Mouse (Mus musculus) heart, embryonic 12.5 days (tissue): ENCODE results near the gene En1. TPM values are rescaled to one million over a fixed set of nuclear protein-coding genes. Genes with fewer than 3 reads are reported as not detected.
A peak's percentile ranks its signal among the peaks of the same experiment; 100 is the strongest.

ENCODE experiments used
- ATAC-seq: fragments of 200-750 bp; cut with Nextera tagmentation; 2 replicates; pipeline ENCODE4 v1.8.0; 2017; ENCODE audit warnings: moderate TSS enrichment, moderate library complexity; ENCODE audit not compliant: insufficient number of reproducible peaks, low FRiP score
- H3K27ac ChIP-seq: fragments of 300-500 bp; sonication (generic); 2 replicates; pipeline ENCODE4 v1.5.1; 2016; ENCODE audit warnings: mild to moderate bottlenecking, moderate library complexity; ENCODE audit not compliant: poor library complexity, severe bottlenecking
- H3K27me3 ChIP-seq: fragments of 300-500 bp; sonication (generic); replicated peaks from 2 replicates; pipeline ENCODE4 v1.6.1; 2016; ENCODE audit warnings: mild to moderate bottlenecking, moderate library complexity
- H3K36me3 ChIP-seq: fragments of 300-500 bp; sonication (generic); 2 replicates; pipeline ENCODE4 v1.6.1; 2016; ENCODE audit warnings: mild to moderate bottlenecking, moderate library complexity
- H3K4me1 ChIP-seq: fragments of 300-500 bp; sonication (generic); replicated peaks from 2 replicates; pipeline ENCODE4 v1.6.1; 2016; ENCODE audit warnings: mild to moderate bottlenecking
- H3K4me2 ChIP-seq: fragments of 300-500 bp; sonication (generic); 2 replicates; pipeline ENCODE4 v1.6.1; 2016; ENCODE audit warnings: mild to moderate bottlenecking, moderate library complexity
- H3K4me3 ChIP-seq: fragments of 300-500 bp; sonication (generic); 2 replicates; pipeline ENCODE4 v1.5.1; 2016; ENCODE audit warnings: mild to moderate bottlenecking
- H3K9ac ChIP-seq: fragments of 300-500 bp; sonication (generic); 2 replicates; pipeline ENCODE4 v1.6.1; 2016; ENCODE audit warnings: mild to moderate bottlenecking, moderate library complexity
- H3K9me3 ChIP-seq: fragments of 300-500 bp; sonication (generic); replicated peaks from 2 replicates; pipeline ENCODE4 v1.6.1; 2016; ENCODE audit warnings: mild to moderate bottlenecking, moderate library complexity
- WGBS: fragments of 180-500 bp; shearing (Covaris S2); methylation state at CpG from one replicate; pipeline ENCODE4 v1.1.7; 2016; 5-methylcytosine and 5-hydroxymethylcytosine counted together
- polyA plus RNA-seq: library from polyadenylated mRNA; unstranded; fragments of >200 nt; fragmentation: Nextera tagmentation; extraction: Ambion mirVana; gene quantifications from 2 replicates; pipeline ENCODE4 v1.2.1, GENCODE M21; 2016

En1 gene
- polyA plus RNA-seq, 1 experiment from 2014 or later: 0.06 TPM

DNA sequence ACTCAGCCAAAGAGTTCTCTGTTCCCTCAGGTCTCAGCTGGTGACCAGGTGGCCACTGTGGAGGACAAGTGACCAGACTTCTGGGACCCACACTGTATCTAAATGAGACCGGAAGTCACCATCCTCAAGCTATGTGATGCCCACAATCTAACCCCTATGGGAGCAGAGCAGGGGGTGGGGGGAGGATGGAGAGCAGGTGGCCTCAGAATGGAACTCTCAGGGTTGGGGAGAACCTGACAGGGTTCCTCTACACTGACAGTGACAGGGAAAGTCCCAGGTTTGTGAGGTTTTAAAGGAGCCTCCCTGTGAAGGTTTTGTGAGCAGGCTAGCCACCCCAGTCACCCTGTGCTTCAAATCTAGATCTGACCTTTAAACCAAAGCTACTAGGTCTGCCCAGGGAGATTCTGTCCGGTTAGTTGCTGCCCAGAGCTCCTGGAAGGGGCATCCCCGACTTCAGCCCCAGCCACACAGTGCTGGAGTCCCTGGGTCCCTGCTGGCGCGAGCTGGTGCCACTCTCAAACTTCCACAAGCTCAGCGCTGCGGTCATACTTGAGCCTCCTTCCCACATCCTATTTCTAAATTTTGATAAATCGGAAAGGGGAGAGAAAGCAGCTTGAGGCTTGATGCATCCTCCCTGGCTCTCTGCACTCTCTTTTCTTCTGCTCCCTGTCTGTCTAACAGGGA is 8.8 kb upstream of the En1 start:
- H3K9me3 ChIP-seq: no peaks in the 10 kb centered on the region
- no peak for ATAC-seq
- 16% methylated on average over 8 of the region's 8 CpGs for WGBS

GRCm38 (mm10) chr1:120594603-120595002 is 7.6 kb upstream of the En1 start:
- no peak overlapping the region for H3K4me2 ChIP-seq
- H3K9me3 ChIP-seq: no peaks in the 10 kb centered on the region
- H3K4me3 ChIP-seq: no peak overlapping the region
- H3K27ac ChIP-seq: no peak overlapping the region
- no peaks in the 10 kb centered on the region for H3K36me3 ChIP-seq
- no peaks in the 10 kb centered on the region for H3K4me1 ChIP-seq
- WGBS: under 1% methylated on average over 8 of the region's 8 CpGs
- no peak overlapping the region for H3K9ac ChIP-seq
- H3K27me3 ChIP-seq: peaks cover 98% of the 10 kb centered on the region
- no peak; the same call in 1 of the 2 replicates for ATAC-seq

More for the DNA sequence above, 8.8 kb upstream of the En1 start:
- H3K4me1 ChIP-seq: no peaks in the 10 kb centered on the region
- H3K27ac ChIP-seq: no peak overlapping the region
- no peak overlapping the region for H3K4me3 ChIP-seq
- H3K27me3 ChIP-seq: peaks cover 96% of the 10 kb centered on the region
- H3K4me2 ChIP-seq: no peak overlapping the region
- no peaks in the 10 kb centered on the region for H3K36me3 ChIP-seq
- no peak overlapping the region for H3K9ac ChIP-seq

DNA sequence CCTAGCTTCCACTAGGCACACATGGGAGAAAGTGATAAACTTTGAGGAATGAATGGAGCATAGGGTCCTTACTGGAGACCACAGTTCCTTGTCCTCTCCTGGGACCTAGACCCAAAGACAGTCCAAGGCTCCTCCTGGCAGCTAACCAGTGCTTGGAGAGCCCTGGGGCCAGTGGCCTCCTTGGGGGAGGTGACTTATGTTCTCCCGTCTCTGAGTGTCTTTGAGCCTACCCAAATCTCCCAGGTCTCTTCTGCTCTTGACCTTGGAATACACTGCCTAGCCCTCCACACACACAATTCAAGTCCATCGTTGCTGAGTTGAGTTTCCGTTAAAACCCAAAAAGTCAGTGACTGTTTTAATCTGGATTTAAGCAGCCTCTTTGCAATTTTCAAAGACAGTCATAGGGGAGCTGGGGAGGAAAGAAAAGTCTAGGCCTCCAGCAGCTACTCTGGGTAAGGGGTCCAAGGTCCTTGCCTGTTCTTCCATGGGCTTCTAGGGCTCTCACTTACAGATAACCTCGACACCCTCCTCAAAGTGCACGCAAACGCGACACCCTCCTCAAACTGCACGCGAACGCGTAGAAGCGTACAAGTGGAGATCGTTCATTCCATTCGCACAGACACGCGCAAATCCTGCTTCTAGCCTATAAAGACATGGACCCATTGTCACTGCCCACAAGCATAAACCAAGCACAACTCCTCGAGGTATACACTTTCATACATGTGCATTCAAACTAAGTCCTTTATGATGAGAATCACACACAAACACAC is 6.6 kb upstream of the En1 start:
- no peaks in the 10 kb centered on the region for H3K36me3 ChIP-seq
- H3K9me3 ChIP-seq: no peaks in the 10 kb centered on the region
- no peak overlapping the region for H3K4me3 ChIP-seq
- ATAC-seq: no peak
- no peak overlapping the region for H3K4me2 ChIP-seq
- no peaks in the 10 kb centered on the region for H3K4me1 ChIP-seq
- H3K27ac ChIP-seq: no peak overlapping the region
- 2% methylated on average over 17 of the region's 17 CpGs for WGBS
- H3K9ac ChIP-seq: no peak overlapping the region
- peaks cover 98% of the 10 kb centered on the region for H3K27me3 ChIP-seq

DNA sequence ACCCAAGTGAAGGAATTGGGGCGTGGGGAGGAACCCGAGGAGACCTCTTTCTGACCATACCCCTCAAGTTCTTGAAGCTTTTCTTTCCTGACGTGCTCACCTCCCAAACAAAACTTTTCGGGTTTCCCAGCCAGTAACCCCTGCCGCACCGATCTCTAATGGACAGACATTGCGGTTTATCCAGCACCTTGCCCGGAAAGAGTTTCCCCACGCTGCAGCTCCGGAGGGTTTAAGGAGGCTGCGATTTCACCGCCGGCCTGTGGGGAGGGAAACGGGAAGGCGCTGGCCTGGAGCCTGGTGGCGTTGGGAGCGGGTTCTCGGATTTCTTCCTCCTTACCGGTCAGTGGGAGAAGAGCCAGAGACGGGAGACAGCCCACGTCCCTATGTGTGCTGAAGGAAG is 5.9 kb upstream of the En1 start:
- no peak for ATAC-seq
- WGBS: under 1% methylated on average over 21 of the region's 21 CpGs

GRCm38 (mm10) chr1:120596784-120597183 is 5.4 kb upstream of the En1 start:
- Histone ChIP-seq H3K36me3 (no peaks in the 10 kb centered on the region), H3K4me1 (peaks cover under 1% of the 10 kb centered on the region; the same call in 1 of the 2 replicates), H3K27ac (no peak overlapping the region), H3K9ac (no peak overlapping the region), H3K4me2 (peak overlapping the region; percentile 62), H3K9me3 (no peaks in the 10 kb centered on the region), H3K27me3 (peaks cover 98% of the 10 kb centered on the region), H3K4me3 (peak overlapping the region; percentile 36)
- no peak for ATAC-seq
- WGBS: under 1% methylated on average over 19 of the region's 19 CpGs

More for the DNA sequence above, 5.9 kb upstream of the En1 start:
- Histone ChIP-seq H3K9ac (no peak overlapping the region), H3K4me1 (no peaks in the 10 kb centered on the region), H3K36me3 (no peaks in the 10 kb centered on the region), H3K27me3 (peaks cover 98% of the 10 kb centered on the region), H3K4me2 (peak overlapping the region; percentile 62), H3K27ac (no peak overlapping the region), H3K4me3 (peak overlapping the region; percentile 36), H3K9me3 (no peaks in the 10 kb centered on the region)

- no peaks in the 10 kb centered on the region for H3K36me3 ChIP-seq
- under 1% methylated on average over 11 of the region's 11 CpGs for WGBS
- no peak for ATAC-seq
- no peak overlapping the region for H3K4me3 ChIP-seq
- H3K27me3 ChIP-seq: peaks cover 97% of the 10 kb centered on the region
- no peaks in the 10 kb centered on the region for H3K9me3 ChIP-seq
- peaks cover 6% of the 10 kb centered on the region for H3K4me1 ChIP-seq
- H3K4me2 ChIP-seq: peak overlapping the region; percentile 62; the same call in 1 of the 2 replicates
- no peak overlapping the region for H3K9ac ChIP-seq
- H3K27ac ChIP-seq: no peak overlapping the region
Observed at GRCm38 (mm10) chr1:120597271-120597670, 4.9 kb upstream of the En1 start.

DNA sequence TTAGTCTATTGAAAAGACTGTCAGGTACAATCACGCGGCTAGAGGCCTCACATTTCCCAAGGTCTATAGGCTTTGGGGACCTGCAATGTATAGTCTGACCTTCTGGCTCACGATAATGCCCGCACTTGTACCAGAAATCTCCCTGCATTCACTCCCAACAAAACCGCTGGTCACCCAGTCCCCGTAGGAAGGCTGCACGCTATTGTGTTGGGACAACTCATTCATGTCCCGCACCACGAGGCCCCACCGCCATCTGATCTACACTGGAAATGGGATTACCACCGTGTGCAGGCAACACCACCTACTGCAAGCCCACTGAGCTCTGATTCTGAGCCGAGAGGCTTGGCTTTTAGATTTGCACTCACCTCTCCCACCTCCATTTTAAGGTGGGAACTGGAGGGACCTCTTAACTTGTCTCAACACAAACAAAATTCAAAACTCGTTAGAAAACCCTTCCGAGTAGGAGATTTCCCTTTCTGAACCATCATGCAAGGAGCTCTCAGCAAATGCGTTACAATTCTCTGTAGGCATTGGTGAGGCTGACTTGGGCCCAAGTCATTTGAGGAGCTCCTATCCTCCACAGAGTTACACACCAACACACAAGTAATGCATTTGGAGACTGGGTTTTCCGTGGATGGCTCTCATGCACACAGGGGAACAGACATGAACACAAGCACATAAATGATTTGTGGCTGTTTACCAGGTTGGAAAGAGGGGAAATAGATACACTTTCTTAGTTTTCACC is 3.9 kb upstream of the En1 start:
- Histone ChIP-seq H3K9ac (no peak overlapping the region), H3K9me3 (no peaks in the 10 kb centered on the region), H3K27ac (no peak overlapping the region), H3K27me3 (peaks cover 93% of the 10 kb centered on the region), H3K4me1 (peaks cover 14% of the 10 kb centered on the region), H3K4me2 (no peak overlapping the region), H3K36me3 (no peaks in the 10 kb centered on the region), H3K4me3 (no peak overlapping the region)
- no peak for ATAC-seq
- under 1% methylated on average over 16 of the region's 16 CpGs for WGBS

DNA sequence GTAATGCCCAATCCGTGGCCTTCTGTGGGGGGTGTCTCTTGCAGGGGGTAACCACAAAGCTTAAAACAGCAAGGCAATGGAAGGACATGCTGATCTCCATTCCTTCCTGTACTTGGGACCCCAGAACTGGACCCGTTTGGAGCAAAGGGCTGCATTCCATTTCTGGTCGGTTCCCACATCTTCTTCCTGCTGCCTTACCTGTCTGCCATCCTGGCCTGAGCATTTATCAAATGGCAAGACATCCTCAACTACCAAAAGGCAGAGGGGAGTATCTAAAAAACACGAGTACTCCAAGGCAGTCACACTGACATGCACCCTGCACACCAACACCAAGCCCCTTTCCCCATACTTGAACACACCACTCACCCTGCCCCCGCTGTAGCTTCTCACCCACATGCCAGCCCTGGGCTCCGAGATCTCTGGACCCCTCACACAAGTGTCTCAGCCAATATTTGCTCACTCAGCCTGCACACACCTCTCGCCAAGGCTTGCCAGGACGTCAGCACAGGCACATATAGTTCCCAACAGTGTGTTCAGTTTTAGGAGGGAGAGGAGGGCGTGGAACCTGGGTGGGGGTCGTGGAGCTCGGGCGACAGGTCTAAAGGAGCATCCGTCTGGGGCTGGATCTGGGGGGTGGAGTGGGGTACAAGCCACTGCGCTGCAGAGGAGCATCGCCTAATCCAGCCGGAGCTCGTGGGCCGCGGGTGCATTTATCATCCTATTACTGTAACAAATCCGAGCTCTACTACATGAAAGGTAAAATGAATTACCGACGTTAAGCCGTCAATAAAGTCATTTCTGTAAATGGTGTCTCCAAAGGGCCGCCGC is 2.7 kb upstream of the En1 start:
- ATAC-seq: no peak
- no peak overlapping the region for H3K4me2 ChIP-seq
- no peak overlapping the region for H3K27ac ChIP-seq
- no peak overlapping the region for H3K4me3 ChIP-seq
- no peaks in the 10 kb centered on the region for H3K36me3 ChIP-seq
- H3K4me1 ChIP-seq: peaks cover 17% of the 10 kb centered on the region
- H3K9me3 ChIP-seq: no peaks in the 10 kb centered on the region
- no peak overlapping the region for H3K9ac ChIP-seq
- peaks cover 94% of the 10 kb centered on the region for H3K27me3 ChIP-seq
- WGBS: 2% methylated on average over 25 of the region's 25 CpGs

GRCm38 (mm10) chr1:120600149-120600445 is 2.1 kb upstream of the En1 start:
- no peak for ATAC-seq
- Histone ChIP-seq H3K4me2 (no peak overlapping the region), H3K9me3 (no peaks in the 10 kb centered on the region), H3K4me1 (peaks cover 17% of the 10 kb centered on the region), H3K4me3 (no peak overlapping the region), H3K9ac (no peak overlapping the region), H3K27me3 (peaks cover 94% of the 10 kb centered on the region), H3K36me3 (no peaks in the 10 kb centered on the region), H3K27ac (no peak overlapping the region)
- WGBS: under 1% methylated on average over 25 of the region's 25 CpGs

DNA sequence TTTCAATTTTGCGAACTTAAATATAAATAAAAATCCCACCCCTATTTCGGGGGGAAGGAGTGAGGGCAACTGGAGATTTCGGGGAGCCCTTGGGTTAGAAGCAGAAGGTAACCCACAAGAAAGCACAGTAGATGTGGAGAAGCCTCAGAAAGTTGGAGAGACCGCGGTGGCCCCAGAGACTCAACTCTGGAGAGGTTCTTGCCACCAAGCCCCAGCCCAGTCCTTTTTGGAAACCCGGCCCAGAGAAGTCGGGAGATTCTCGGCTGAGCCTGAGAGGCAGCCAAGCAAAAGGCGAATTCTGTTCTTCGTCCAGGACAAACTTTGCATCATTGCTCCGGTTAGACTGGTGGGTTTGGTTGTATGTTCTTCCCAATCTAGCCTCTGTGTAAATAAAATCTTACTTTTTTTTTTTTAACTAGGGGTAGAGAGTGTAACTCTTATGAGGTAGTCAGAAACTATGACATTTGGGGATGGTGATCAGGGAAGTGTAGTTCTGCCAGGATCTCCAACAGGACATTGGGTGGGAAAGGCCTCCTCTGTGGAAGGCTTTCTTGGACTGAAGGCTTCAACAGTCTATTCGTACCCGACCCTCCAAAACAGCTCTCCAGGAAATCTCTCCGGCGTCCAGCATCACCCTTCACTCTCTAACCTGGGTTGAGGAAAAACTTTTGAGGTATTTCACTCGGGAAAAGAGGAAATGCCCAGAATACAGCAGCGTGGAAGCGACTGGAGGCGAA is 1.5 kb upstream of the En1 start:
- peaks cover 94% of the 10 kb centered on the region for H3K27me3 ChIP-seq
- H3K9ac ChIP-seq: no peak overlapping the region
- 2% methylated on average over 19 of the region's 19 CpGs for WGBS
- no peaks in the 10 kb centered on the region for H3K36me3 ChIP-seq
- H3K27ac ChIP-seq: no peak overlapping the region
- ATAC-seq: no peak
- H3K9me3 ChIP-seq: no peaks in the 10 kb centered on the region
- H3K4me1 ChIP-seq: peaks cover 17% of the 10 kb centered on the region
- H3K4me3 ChIP-seq: no peak overlapping the region
- no peak overlapping the region for H3K4me2 ChIP-seq
